Mouse (Mus musculus) thymus, postnatal 14 days (tissue): ENCODE results near the gene Gm17374.
"Not testable (repeated sequence)": the region's sequence is repeated elsewhere in the genome, so short reads cannot be mapped to it uniquely, and the experiment has no call there.

Experiments used
- DNase-seq: peaks from one replicate; pipeline ENCODE4 v3.0.0; 2021

The Gm17374 gene

GRCm38 (mm10) chr2:140151743-140152142 lies at the start of gene Gm17374:
TSS of gene Gm17374 (plus strand) at chr2:140152043.
- DNase-seq = not testable (repeated sequence)

GRCm38 (mm10) chr2:140104951-140105350 lies 46.9 kb upstream of the Gm17374 start:
- no peak for DNase-seq

- DNase-seq = no peak
Observed at GRCm38 (mm10) chr2:140107641-140108040, 44.2 kb upstream of the Gm17374 start.

GRCm38 (mm10) chr2:140108945-140109344 lies 42.9 kb upstream of the Gm17374 start:
- DNase-seq = no peak

GRCm38 (mm10) chr2:140113851-140114250 lies 38.0 kb upstream of the Gm17374 start:
- no peak for DNase-seq

GRCm38 (mm10) chr2:140125516-140125915 lies 26.3 kb upstream of the Gm17374 start:
- peak; percentile 16 for DNase-seq

GRCm38 (mm10) chr2:140159186-140159730 lies 7.4 kb downstream of the Gm17374 start:
- no peak for DNase-seq

- DNase-seq = no peak
Observed at GRCm38 (mm10) chr2:140163351-140163854, 11.6 kb downstream of the Gm17374 start.

- DNase-seq = no peak
Observed at GRCm38 (mm10) chr2:140169057-140169456, 17.2 kb downstream of the Gm17374 start.

GRCm38 (mm10) chr2:140170127-140170802 lies 18.4 kb downstream of the Gm17374 start, which contains the start of the genes Esf1 and Ndufaf5:
TSS of gene Esf1 (minus strand) at chr2:140170564.
TSS of gene Ndufaf5 (plus strand) at chr2:140170649.
- peak; percentile 94 for DNase-seq

GRCm38 (mm10) chr2:140170803-140171553 lies 19.1 kb downstream of the Gm17374 start:
- peak; percentile 3 for DNase-seq

- not testable (repeated sequence) for DNase-seq
Observed at GRCm38 (mm10) chr2:140185685-140186210, 33.9 kb downstream of the Gm17374 start.

GRCm38 (mm10) chr2:140200713-140201112 lies 48.9 kb downstream of the Gm17374 start:
- no peak for DNase-seq

GRCm38 (mm10) chr2:140202573-140202972 lies 50.7 kb downstream of the Gm17374 start:
- no peak for DNase-seq
